Mouse (Mus musculus): ENCODE data around the gene C1qtnf9.

GRCm38 (mm10) chr14:60749880-60750279, 18.1 kb upstream of the C1qtnf9 start:
- TF ChIP-seq CTCF (IDR thresholded peaks at IDR 0.05; ENCODE audit: low read depth) (no peak), EP300 (optimal IDR thresholded peaks at IDR 0.05) (no peak)

Measured in stomach, postnatal 0 days (tissue).